Mouse (Mus musculus) C2C12 (cell line): ENCODE measurements around the gene Braf. TPM values are rescaled to one million over a fixed set of nuclear protein-coding genes. Genes with fewer than 3 reads are reported as not detected.
"Not testable (repeated sequence)": the region's sequence is repeated elsewhere in the genome, so short reads cannot be mapped to it uniquely, and the experiment has no call there.

Experiments used
- H3K27me3 ChIP-seq: one replicate; pipeline ENCODE4 v1.6.1; 2011; ENCODE audit not compliant: control insufficient read depth, insufficient read depth, insufficient read length
- H3K36me3 ChIP-seq: one replicate; pipeline ENCODE4 v1.6.1; 2011; ENCODE audit not compliant: control insufficient read depth, insufficient read depth
- H3K4me3 ChIP-seq: one replicate; pipeline ENCODE4 v1.5.1; 2011; ENCODE audit warnings: mild to moderate bottlenecking, control low read depth; ENCODE audit not compliant: poor library complexity, insufficient read depth, severe bottlenecking
- H3K79me2 ChIP-seq: one replicate; pipeline ENCODE4 v1.6.1; 2011; ENCODE audit not compliant: control insufficient read depth, insufficient read depth
- H3K79me3 ChIP-seq: one replicate; pipeline ENCODE4 v1.6.1; 2011; ENCODE audit warnings: low read depth, control low read depth
- H3ac ChIP-seq: one replicate; pipeline ENCODE3; 2011; ENCODE audit warnings: low read depth; ENCODE audit not compliant: control insufficient read depth, insufficient read length
- CEBPB ChIP-seq: IDR thresholded peaks from one replicate; pipeline ENCODE4 v1.6.1; 2011; ENCODE audit warnings: low read depth, mild to moderate bottlenecking, control low read depth, moderate library complexity
- CTCF ChIP-seq: IDR thresholded peaks from one replicate; pipeline ENCODE4 v1.5.1; 2011; ENCODE audit not compliant: control insufficient read depth, insufficient read depth, insufficient read length
- FOSL1 ChIP-seq: IDR thresholded peaks from one replicate; pipeline ENCODE4 v1.8.0; 2011; ENCODE audit warnings: mild to moderate bottlenecking, low read length; ENCODE audit not compliant: poor library complexity, insufficient read depth, severe bottlenecking
- MAX ChIP-seq: IDR thresholded peaks from one replicate; pipeline ENCODE4 v1.6.1; 2011; ENCODE audit warnings: mild to moderate bottlenecking, control low read depth
- MYOD1 ChIP-seq: IDR thresholded peaks from one replicate; pipeline ENCODE4 v1.6.1; 2011; ENCODE audit warnings: low read depth; ENCODE audit not compliant: control insufficient read depth, insufficient read length
- MYOG ChIP-seq: IDR thresholded peaks from one replicate; pipeline ENCODE4 v1.6.1; 2011; ENCODE audit not compliant: control insufficient read depth, insufficient read length; ENCODE audit errors: extremely low read depth
- USF1 ChIP-seq: IDR thresholded peaks from one replicate; pipeline ENCODE4 v1.6.1; 2011; ENCODE audit warnings: low read depth, mild to moderate bottlenecking, control low read depth, moderate library complexity
- polyA plus RNA-seq: library from polyadenylated mRNA; unstranded; fragments of >200 nt; fragmentation: generic; extraction: Trizol; gene quantifications from one replicate; pipeline ENCODE4 v1.2.1, GENCODE M21; 2012; ENCODE audit warnings: missing spikeins

The Braf gene
- polyA plus RNA-seq, 1 experiment, result 2.2 TPM

GRCm38 (mm10) chr6:39714341-39714740 is 10.9 kb downstream of the Braf start:
- no peaks in the 10 kb centered on the region for H3K36me3 ChIP-seq

GRCm38 (mm10) chr6:39713399-39713798 is 11.9 kb downstream of the Braf start:
- no peak for TF ChIP-seq MYOD1
- Histone ChIP-seq H3ac (no peak overlapping the region), H3K4me3 (no peak overlapping the region), H3K36me3 (no peaks in the 10 kb centered on the region), H3K27me3 (no peaks in the 10 kb centered on the region), H3K79me3 (peaks cover 14% of the 10 kb centered on the region), H3K79me2 (peaks cover 49% of the 10 kb centered on the region)

More at GRCm38 (mm10) chr6:39714341-39714740, 10.9 kb downstream of the Braf start:
- Histone ChIP-seq H3K27me3 (no peaks in the 10 kb centered on the region), H3K79me3 (peaks cover 19% of the 10 kb centered on the region), H3K4me3 (no peak overlapping the region), H3ac (no peak overlapping the region), H3K79me2 (peaks cover 58% of the 10 kb centered on the region)
- TF ChIP-seq MAX (no peak), MYOG (no peak), CEBPB (no peak), FOSL1 (no peak), MYOD1 (no peak)

- TF ChIP-seq FOSL1 (no peak), MYOG (no peak), MAX (no peak), CEBPB (no peak), MYOD1 (no peak), CTCF (no peak), USF1 (no peak)
- Histone ChIP-seq H3ac (no peak overlapping the region), H3K27me3 (no peaks in the 10 kb centered on the region), H3K79me3 (peaks cover 4% of the 10 kb centered on the region), H3K79me2 (peaks cover 7% of the 10 kb centered on the region), H3K36me3 (no peaks in the 10 kb centered on the region), H3K4me3 (no peak overlapping the region)
Measured at GRCm38 (mm10) chr6:39705625-39706024, 19.6 kb downstream of the Braf start.

- no peaks in the 10 kb centered on the region for H3K36me3 ChIP-seq
- H3K4me3 ChIP-seq, result no peak overlapping the region
Measured at GRCm38 (mm10) chr6:39693126-39693525, 32.1 kb downstream of the Braf start.

GRCm38 (mm10) chr6:39686839-39687238 is 38.4 kb downstream of the Braf start:
- H3ac ChIP-seq, H3K27me3 ChIP-seq, H3K36me3 ChIP-seq, H3K79me3 ChIP-seq, H3K79me2 ChIP-seq, H3K4me3 ChIP-seq: not testable (repeated sequence)

More at GRCm38 (mm10) chr6:39693126-39693525, 32.1 kb downstream of the Braf start:
- Histone ChIP-seq H3K27me3 (no peaks in the 10 kb centered on the region), H3ac (no peak overlapping the region), H3K79me2 (peaks cover 9% of the 10 kb centered on the region), H3K79me3 (peaks cover 2% of the 10 kb centered on the region)
- TF ChIP-seq MYOG (no peak), USF1 (no peak), FOSL1 (no peak), MAX (no peak), CEBPB (no peak), MYOD1 (no peak), CTCF (no peak)

GRCm38 (mm10) chr6:39681795-39682194 is 43.5 kb downstream of the Braf start:
- no peak overlapping the region for H3ac ChIP-seq
- no peaks in the 10 kb centered on the region for H3K79me3 ChIP-seq
- no peaks in the 10 kb centered on the region for H3K27me3 ChIP-seq
- TF ChIP-seq USF1, result no peak
- H3K79me2 ChIP-seq, result no peaks in the 10 kb centered on the region
- no peaks in the 10 kb centered on the region for H3K36me3 ChIP-seq
- H3K4me3 ChIP-seq, result no peak overlapping the region

- no peak for TF ChIP-seq MYOD1
- no peak for TF ChIP-seq MAX
- TF ChIP-seq USF1, result no peak
- no peak for TF ChIP-seq MYOG
- no peak for TF ChIP-seq CTCF
- no peak for TF ChIP-seq CEBPB
- no peak for TF ChIP-seq FOSL1
- H3K36me3 ChIP-seq, result peaks cover 6% of the 10 kb centered on the region
- H3K27me3 ChIP-seq, result no peaks in the 10 kb centered on the region
- H3K4me3 ChIP-seq, result no peak overlapping the region
- H3K79me2 ChIP-seq, result no peaks in the 10 kb centered on the region
- H3K79me3 ChIP-seq, result no peaks in the 10 kb centered on the region
- H3ac ChIP-seq, result no peak overlapping the region
Measured at GRCm38 (mm10) chr6:39680524-39680923, 44.7 kb downstream of the Braf start.
